Mouse (Mus musculus) adrenal gland, postnatal 36 days (tissue): ENCODE results near the gene Timm13. TPM values are rescaled to one million over a fixed set of nuclear protein-coding genes. Genes with fewer than 3 reads are reported as not detected.
A peak's percentile ranks its signal among the peaks of the same experiment; 100 is the strongest.

Experiments
- DNase-seq, 2 experiments: peaks; one replicate each; pipeline ENCODE4 v3.0.0; 2021; ENCODE audit warnings: mixed read lengths in 1 of 2
- total RNA-seq, 2 experiments: library from RNA; stranded (reverse); gene quantifications; 2 replicates each; pipeline ENCODE4 v1.2.3; 2021

Timm13 gene
- total RNA-seq, 2 experiments from 2014 or later, result 202 to 239 TPM

DNA sequence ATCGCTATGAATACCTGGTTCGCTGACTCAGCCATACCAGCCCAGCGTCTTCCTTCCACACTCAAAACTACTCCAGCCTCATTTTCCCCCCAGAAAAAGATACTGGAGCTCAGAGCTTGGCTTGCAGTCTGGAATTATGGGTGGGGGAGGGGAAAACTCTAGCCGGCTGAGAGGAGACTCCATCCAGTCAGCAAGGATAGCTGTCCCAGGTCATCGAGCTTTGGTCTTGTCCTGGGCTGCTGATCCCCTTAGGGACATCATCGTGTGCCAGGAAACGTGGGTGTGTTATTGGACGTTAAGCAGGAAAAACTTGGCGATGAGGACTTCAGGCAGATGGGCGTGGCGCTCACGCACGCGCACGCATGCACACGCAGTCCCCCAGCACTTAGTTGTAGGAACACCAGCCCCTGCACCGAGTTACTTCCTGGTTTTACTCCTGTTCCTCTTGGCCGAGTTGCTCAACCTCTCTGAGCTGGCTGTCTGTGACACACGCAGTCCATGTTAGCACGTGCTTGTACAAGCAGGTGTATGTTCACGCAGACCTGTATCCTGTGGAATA, 32.7 kb upstream of the Timm13 start:
- DNase-seq, result peak in 1 of 2 experiments; percentile 37

DNA sequence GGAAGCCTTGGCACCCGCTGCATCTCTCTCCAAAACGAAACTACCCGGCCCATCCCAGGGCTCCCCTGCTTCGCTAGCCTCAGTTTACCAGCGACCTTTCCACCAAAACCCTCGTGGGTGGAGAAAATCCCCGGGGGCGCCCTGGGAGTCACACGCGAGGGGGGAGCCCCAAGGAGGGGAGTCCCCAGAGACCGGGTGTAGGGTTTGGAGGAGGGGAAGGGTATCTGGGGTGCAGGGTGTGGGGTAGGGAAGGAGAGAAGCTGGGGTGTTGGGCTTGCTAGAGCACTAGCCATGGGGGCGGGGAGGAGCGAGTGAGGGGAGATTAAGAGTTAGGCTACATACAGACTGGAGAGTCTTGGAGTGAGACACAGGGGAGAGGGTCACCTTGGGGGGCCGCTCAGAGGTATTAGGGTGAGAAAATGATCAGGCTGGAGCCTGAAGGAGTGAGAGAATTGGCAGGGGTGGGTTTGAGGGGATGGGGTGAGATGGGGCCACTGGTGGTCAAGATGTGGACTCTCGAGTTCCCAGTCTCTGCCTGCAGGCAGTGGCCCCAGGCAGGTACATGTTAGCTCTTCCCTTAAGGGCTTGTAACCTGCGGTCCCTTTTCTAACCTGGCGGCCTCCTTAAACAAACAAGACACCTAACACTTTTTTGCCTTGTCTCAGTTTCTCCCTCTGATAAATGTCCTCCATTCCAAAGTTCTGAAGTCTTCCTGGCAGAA, 32.1 kb upstream of the Timm13 start:
- DNase-seq, result peak in 1 of 2 experiments; percentile 27

DNA sequence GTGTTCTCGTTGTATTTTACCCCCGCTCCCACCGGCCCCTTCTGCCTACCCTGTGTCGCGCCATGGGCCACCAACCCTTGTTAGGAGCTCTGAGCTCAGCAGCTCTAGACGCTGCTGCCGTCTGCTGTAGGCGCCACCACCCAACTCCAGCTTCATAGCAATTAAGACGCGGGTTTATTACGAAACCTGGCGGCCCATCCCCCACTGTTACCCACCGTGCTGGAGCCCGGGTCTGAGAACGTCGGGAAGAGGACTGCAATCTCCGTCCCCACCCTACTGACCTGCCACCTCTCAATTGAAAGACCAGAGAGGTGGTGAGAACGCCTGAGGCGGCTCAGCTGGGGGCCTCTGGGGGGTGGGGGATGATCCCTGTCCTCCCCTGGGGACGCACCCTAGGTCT, 31.4 kb upstream of the Timm13 start:
- DNase-seq, result peak in 1 of 2 experiments; percentile 42

DNA sequence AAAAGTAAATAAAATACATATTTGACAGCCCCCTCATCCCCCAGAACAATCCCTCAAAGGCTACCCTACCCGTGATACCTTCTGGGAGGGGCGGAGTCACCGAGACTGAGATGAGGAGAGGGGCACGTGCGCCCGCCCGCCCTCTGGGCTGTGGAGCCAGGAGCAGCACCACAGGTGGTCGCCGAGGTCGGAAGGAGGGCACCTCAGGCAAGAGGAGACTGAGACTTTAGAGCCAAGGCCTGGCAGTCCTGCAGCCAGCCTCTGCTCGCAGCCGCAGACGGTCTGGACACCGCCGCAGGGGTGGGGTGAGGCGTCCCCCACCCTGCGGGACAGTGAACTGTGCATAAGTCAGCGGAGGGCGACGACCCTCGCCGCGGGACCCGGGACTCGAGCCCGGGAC, 30.9 kb upstream of the Timm13 start:
- no peak for DNase-seq

DNA sequence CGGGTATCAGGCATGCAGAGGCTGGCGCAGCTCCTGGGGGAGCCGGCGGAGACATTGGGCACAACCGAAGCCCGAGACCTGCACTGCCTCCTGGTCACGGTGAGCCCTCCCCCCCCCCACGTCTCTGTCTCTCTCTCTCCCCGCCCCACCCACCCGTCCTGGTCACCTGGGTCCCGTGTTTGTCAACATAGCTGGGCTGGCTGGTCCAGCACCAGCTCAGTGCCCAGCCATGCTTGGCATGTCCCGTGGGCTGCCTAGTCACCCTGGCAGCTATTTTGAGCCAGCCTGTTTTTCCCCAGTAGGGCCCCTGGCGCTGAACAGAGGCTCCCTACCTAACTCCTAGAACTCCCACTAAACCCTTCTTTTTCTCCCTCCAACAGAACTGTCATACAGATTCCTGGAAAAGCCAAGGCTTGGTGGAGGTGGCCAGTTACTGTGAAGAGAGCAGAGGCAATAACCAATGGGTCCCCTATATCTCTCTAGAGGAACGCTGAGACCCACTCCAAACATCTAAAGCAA, 30.4 kb upstream of the Timm13 start:
- DNase-seq, result peak; percentile 58 to 64

DNA sequence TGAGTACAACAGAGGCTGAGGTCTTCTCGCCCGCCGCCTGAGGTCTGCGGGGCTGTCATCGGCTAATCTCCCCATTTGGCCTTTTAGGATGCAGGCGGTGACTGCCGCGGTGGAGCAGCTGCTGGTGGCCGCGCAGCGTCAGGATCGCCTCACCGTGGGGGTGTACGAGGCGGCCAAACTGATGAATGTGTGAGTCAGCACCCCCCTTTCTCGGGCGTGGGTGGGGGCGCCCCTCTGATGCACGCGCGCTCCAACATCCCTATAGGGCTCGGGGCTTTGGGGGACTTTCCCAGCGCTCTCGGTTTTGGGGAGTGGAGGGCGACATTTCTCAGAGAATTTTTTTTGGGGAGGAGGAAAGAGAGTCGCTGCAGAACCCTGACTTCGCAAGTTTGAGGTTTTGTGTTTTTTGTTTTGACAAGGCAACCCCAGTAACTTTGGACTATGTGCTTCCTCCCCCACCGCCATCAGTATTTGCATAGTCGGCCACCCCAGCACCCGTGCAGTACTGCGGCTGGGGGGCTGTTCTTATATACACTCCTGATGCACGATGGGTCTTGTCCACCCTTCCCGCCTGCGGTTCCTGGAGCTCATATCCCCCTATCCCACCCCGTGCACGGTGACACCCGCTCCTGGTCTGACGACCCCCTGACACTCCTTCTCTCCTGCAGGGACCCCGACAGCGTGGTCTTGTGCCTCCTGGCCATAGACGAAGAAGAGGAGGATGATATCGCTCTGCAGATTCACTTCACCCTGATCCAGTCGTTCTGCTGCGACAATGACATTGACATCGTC, 29.8 kb upstream of the Timm13 start:
- DNase-seq, result peak; percentile 65 to 69

DNA sequence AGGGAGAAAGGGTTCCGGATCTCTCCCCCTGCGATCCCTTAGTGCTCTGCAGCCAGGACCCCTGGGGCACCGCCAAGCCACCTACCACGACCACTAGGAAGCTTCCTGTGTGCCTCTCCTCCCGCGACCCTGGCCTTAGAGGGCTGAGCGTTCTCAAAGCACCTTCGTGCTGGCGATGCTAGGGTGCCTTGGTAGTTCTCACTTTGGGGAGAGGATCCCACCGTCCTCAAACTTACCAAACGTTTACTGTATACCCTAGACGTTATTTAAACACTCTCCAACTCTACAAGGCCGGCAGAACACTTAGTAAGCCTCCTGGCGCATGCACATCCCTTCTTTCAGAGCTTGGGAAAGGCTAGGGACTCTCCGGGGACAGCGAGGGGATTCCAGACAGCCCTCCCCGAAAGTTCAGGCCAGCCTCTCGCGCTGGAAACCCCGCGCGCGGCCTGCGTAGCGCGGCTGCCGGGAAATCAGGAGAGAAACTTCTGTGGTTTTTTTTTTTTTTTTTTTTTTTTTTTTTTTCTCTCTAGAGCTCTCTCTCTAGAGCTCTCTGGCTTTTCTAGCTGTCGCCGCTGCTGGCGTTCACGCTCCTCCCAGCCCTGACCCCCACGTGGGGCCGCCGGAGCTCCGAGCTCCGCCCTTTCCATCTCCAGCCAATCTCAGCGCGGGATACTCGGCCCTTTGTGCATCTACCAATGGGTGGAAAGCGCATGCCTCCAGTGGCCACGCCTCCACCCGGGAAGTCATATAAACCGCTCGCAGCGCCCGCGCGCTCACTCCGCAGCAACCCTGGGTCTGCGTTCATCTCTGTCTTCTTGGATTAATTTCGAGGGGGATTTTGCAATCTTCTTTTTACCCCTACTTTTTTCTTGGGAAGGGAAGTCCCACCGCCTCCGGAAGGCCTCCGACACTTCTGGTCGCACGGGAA, 28.8 kb upstream of the Timm13 start, which contains the start of gene Gadd45b:
TSS of gene Gadd45b (plus strand) at position 775 of the 928 bp plus-strand sequence.
- DNase-seq, result peak; percentile 99

DNA sequence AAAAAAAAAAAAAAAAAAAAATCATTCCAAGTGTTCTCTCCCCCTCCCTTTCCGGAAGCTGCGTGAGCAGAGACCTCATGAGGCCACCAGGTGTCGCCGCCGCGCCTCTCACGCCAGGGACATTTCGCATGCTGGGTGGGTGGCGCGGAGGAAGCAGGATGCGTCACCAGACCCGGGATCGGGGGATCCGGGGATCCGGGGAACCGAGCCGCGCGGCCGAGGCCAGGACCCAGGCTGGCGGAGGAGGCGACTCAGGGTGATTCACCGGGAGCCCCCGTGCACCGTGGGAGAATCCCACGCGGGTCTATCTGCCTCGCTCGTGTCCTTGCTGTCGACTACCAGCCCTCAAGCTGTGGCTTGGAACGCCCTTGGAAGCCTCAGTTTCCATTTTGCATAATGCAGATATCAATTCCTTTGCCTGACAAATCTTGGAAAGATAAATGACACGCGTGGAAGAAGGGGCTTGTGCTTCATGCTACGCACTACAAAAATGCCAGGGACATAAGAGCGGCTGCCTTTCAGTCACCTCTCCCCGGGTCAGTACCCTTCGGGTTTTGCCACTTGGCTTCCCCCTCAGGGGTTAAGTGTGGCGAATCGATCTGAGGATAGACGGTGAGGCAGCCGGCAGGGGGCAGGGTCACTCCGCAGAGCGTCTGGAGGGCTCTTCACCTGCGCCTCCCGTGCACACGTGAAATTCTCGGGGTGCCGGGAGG, 28.0 kb upstream of the Timm13 start:
- DNase-seq, result peak; percentile 93 to 95

DNA sequence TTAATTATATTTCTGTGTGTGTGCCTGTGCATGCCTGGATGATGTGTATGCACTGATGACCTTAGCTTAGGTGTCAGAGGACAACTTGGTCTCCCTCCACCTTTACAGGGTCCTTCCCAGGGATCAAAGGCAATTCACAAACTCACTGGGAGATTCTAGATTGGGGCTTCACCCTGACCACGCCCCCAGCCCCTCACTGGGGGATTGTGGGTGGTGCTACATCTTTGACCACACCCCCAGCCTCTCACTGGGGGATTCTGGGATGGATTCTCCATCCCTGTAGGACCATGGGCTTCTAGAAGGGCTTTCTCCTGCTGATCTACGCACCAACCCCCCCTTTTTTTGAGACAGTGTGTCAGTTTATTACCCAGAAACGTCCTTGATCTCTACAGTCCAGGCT, 24.7 kb upstream of the Timm13 start:
- no peak for DNase-seq

DNA sequence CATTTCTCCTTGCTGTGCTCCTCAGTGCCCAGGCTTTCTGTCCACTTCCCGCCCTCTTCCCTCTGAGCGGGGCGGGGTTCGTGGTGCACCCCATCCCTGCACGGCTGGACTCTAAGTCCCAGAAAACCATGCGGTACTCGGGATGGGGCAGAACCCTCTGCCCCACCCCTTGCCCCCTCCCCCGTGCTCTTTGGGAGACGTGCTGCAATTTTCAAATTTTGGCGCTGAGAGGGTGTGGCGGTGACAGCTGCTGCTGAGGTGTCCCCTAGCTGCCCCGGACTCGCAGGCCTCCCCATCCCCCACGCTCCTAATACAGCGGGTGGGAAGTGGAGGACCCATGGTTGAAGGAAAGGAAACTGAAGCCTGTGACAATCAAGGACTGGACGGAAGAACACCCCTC, 21.2 kb upstream of the Timm13 start:
- DNase-seq, result peak in 1 of 2 experiments; percentile 77

DNA sequence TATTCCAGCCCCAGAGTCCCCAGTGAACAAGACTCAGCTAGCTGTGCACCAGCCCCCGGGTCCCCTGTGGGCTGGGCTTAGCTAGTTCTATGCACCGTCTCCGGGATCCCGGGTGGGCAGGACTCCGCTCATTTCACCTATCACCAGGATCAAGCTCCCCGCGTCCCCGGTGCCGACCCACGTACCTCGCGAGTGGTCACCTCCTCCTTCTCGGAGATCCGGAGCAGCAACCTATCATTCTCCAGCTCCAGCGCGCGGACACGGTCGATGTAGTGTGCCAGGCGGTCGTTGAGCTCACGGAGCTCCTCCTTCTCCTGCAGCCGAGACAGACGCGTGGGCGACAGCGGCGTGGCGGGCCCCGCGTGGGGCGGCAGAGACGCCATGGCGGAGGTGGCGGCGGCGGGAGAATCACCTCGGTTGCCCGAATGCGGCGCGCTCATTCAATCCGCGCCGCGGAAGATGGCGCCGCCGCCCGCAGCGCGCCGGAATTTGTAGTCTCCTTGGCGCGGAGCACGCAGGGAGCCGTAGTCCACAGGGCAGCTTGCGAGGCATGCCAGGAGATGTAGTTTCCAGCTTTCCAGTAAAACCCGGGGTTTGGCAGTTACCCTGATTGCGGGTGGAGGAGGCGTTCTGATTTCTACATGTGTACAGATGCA, 17.1 kb upstream of the Timm13 start, which contains the start of gene Lmnb2:
TSS of gene Lmnb2 (minus strand) at position 467 of the 656 bp plus-strand sequence.
- DNase-seq, result peak; percentile 84 to 89

DNA sequence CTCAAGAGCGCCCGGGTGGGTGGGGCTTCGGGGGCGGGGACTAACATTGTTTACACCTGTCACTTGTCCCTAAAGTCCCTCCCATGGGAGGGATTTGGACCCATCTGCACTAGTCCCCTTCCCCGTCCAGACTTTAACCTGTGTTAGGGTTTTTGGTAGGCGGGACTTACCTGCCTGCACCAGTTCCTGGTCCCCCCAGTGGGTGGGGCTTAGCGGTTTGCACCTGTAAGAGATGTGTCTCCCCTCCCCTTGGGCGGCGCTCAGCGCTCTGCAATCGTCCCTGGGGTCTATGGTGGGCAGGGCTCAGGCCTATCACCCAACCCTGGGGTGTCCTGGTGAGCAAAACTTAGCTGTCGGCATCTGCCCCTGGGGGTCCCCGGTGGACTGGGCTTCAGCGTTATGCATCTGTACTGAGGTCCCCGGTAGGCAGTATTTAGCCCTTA, 16.6 kb upstream of the Timm13 start:
- no peak for DNase-seq

DNA sequence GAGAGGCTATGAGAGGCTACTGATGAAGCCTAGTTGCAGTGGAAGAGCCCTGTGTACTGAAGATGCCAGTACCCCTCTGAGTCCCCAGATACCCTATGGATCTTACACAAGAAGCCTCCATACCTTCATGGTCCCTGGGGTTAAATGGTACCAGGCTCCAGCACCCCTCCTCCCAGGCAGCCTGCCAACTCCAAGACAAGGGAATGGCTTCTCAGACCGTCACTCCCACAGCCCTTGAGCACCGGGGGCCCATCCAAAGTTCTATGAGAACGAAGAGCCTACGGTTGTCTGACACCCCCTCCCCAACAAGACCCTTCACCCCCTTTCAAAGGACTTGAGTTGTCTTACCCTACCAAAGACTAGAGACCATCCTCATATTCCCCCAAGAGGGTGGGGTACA, 15.0 kb upstream of the Timm13 start:
- DNase-seq, result no peak

DNA sequence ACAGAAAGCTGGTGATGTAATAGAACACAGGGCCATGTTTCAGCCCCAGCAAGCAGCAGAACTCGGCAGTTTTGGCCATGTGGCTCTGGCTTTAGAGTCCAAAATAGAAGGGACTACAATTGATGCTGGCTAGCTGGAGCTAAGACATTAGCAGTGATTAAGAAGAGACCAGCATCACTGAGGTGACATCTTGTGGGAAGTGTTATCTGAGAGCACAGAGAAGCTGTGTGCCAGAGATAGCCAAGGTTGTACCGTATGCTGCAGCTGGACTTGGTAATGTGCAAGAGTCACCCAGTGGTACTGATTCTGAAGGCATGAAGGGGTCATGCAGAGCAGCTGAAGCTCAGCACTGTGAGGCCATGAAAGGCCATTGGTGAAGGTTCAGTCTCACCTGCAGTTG, 14.5 kb upstream of the Timm13 start:
- no peak for DNase-seq

DNA sequence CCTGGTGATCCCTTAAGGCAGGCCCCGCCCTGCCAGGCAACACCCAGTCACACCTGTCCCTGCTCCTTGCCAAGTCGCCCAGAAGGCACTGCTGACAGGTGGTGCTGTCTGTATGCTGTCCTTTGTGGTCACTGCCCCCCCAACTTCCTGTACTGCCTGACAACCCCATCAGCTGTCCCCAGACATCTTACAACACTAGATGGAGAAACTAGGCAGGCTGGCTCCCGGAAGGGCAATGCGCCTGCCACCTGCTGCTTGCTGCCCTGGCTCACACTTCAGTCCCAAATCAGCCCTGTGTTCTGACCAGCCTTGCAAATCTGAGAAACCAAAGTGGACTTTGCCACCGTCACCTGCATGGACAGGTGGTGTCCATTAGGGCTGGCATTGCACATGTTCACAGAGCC, 13.5 kb upstream of the Timm13 start:
- no peak for DNase-seq

DNA sequence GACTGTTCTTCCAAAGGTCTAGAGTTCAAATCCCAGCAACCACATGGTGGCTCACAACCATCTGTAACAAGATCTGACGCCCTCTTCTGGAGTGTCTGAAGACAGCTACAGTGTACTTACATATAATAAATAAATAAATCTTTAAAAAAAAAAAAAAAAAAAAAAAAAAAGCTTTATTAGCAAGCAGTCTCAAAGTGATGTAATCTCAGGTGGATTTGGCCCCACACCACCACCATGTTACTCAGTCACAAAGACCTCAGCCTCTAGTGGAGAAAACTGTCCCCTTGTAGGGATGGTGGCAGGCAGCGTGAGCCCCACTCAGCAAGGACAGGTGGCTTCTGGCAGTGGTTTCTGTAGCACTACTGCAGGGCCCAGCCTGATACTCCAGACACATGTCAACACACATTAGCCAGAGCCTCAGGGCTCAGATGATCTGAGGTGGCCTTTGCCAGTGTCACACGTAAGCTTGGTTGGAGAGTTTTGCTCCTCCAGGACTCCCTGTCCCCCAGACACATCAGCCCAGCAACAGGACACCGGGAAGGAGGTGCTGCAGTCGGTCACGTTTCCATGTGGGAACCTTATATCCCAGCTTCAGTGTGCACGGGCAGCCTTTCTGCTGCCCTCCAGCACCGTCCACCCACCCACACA, 12.7 kb upstream of the Timm13 start:
- no peak for DNase-seq

DNA sequence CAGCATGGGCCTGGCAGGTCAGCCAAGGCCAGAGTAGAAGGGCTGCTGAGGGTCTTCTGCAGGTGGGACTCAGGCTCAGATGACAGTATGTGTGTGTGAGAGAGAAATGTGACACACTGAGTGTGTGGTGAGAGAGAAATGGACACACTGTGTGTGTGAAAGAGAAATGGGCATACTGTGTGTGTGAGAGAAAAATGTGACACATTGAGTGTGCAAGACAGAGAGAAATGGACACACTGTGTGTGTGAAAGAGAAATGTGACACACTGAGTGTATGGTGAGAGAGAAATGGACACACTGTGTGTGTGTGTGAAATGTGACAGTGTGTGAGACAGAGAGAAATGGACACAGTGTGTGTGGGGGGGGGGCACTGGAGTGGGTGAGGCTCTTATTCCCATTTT, 11.1 kb upstream of the Timm13 start:
- DNase-seq, result no peak

DNA sequence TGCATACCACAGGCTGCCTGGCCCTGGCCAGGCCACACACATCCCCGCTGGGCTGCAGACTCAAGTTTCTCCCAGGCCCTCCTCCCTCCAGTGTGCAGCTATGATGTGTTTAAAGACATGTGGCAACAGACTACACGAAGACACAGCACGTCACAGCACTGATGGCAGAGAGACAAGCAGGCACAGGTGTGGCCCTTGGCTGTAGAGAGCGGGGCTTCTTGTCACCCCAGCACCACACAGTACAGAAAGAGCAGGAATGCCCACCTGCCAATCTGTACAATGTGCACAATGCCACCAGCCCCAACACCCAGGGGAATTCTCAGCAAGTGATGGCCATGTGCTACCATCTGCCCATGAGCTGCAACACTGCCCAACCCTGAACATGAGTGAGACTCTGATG, 10.6 kb upstream of the Timm13 start:
- DNase-seq, result no peak

DNA sequence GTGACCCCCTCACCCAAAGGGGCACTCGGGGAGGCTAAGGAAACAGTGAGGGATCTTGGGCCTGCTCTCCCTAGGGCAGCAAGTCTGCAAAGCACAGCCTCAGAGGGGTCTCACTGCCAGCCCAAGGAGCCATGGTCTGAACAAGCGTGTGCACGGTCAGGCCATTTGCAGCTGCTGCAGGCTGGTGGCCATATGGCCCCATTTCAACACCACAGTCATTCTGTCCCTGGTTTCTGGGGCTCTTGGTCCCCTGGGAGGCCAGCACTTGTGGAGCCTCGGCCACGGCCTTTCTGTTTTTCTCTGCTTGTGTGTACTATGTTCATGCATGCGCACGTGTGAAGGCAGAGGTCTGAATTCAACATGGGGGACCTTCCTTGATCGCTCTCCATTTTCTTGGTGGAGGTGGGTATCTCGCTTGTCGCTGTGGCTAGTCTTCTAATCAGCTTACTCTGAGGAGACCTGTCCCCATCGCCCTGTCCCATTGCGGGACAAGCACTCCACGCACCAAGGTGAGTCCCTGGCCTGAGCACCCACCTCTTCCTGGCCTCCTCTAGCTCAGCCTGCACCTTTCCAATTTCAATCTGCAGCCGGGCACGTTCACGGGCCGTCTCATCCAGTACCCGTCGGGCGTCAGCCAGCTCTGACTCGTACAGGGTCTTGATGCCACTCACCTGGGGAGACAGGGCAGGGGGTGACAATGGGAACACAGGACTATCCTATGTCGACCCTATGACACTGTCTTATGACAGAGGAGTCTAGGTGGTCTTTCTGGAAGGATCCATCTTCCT, 8.8 kb upstream of the Timm13 start:
- DNase-seq, result no peak
